15 mouse cellular contexts compared by ENCODE assay signal in genomic region chr5:4813357-4813756, GRCm38 (mm10).
"Had no signal": no experiment of that assay in that cellular context is flagged by ENCODE, and none has a peak within 500 bp of the region (broad histone marks: within the 10 kb centered on the region; RNA-seq: fewer than 3 reads in every experiment).

No protein-coding gene starts in this region.

- H3K9ac ChIP-seq: neural tube, embryonic 13.5 days; neural tube, embryonic 15.5 days; stomach, embryonic 15.5 days had no signal

- H3K9me3 ChIP-seq: neural tube, embryonic 13.5 days; neural tube, embryonic 15.5 days; stomach, embryonic 15.5 days had no signal

- H3K4me1 ChIP-seq: stomach, embryonic 15.5 days had no signal

- H3K4me2 ChIP-seq: neural tube, embryonic 13.5 days; neural tube, embryonic 15.5 days; stomach, embryonic 15.5 days had no signal

- H3K4me3 ChIP-seq: neural tube, embryonic 13.5 days; neural tube, embryonic 15.5 days; stomach, embryonic 15.5 days had no signal

- H3K27me3 ChIP-seq: stomach, embryonic 15.5 days had no signal

- DNase-seq: retina, postnatal 1 day; right cerebral cortex, adult 18-20 months; right cerebral cortex, postnatal 14 days; right cerebral cortex, postnatal 25 days; right cerebral cortex, postnatal 4 days; spleen, adult 18-20 months; thymus, adult 18-20 months; thymus, adult 2 months; thymus, postnatal 14 days; thymus, postnatal 25 days; thymus, postnatal 36 days; thymus, postnatal 4 days had no signal

- H3K27ac ChIP-seq: neural tube, embryonic 13.5 days; neural tube, embryonic 15.5 days; stomach, embryonic 15.5 days had no signal

- H3K36me3 ChIP-seq: neural tube, embryonic 13.5 days; neural tube, embryonic 15.5 days; stomach, embryonic 15.5 days had no signal
